Mouse (Mus musculus): ENCODE data around the gene Car11.

GRCm38 (mm10) chr7:45654424-45655047 is 45.1 kb upstream of the Car11 start:
- no peak for TF ChIP-seq USF1 (IDR thresholded peaks at IDR 0.05; ENCODE audit: low read depth, low read length)
- TF ChIP-seq CTCF (IDR thresholded peaks at IDR 0.05 in 2 of 3, conservative IDR thresholded peaks at IDR 0.05 in 1 of 3; ENCODE audit: control insufficient read depth in 1 of 3, insufficient read depth in 1 of 3, low read depth in 2 of 3, low read length in 3 of 3, poor library complexity in 1 of 3, severe bottlenecking in 1 of 3), result no peak

Data from MEL (cell line).